Mouse (Mus musculus) adrenal gland, adult (tissue): ENCODE data around the gene Rwdd2a.
"Not testable (repeated sequence)": the region's sequence is repeated elsewhere in the genome, so short reads cannot be mapped to it uniquely, and the experiment has no call there.

Source experiments
- DNase-seq, 2 experiments: peaks; one replicate each; pipeline ENCODE4 v3.0.0; 2022 to 2023; ENCODE audit warnings: low spot score in 1 of 2; ENCODE audit not compliant: inconsistent age in 2 of 2

Rwdd2a gene

DNA sequence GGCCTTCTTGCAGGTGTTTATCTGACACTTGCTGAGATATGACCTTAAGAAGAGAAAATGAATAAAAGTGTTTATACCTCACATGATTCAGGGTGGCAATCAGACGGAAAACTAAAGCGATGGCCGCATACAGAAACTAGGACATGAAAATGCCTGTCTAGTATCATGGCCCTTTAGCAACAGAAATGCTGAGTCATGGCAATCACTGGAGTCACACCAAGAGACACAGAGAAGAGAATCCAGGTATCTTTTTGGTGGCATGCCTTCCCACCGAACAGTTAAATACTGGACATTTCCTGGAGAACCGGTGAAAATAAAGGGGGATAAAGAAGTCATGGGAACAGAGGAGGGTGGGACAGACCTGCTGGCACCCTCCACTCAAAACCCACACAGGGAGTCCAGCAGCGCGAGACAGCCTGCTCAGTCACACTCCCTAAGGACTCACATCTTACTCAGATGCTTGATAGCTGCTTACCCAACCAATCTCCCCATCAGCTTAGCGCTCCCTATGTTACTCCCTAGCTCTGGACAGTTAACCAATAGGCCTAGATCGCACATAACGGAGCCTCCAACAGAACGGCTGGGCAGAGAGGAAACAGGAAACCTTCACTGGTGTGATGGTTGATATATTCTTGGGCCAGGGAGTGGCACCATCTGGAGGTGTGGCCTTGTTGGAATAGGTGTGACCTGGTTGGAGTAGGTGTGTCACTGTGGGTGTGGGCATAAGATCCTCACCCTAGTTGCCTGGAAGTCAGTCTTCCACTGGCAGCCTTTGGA lies 15.4 kb downstream of the Rwdd2a start:
- DNase-seq, result no peak

DNA sequence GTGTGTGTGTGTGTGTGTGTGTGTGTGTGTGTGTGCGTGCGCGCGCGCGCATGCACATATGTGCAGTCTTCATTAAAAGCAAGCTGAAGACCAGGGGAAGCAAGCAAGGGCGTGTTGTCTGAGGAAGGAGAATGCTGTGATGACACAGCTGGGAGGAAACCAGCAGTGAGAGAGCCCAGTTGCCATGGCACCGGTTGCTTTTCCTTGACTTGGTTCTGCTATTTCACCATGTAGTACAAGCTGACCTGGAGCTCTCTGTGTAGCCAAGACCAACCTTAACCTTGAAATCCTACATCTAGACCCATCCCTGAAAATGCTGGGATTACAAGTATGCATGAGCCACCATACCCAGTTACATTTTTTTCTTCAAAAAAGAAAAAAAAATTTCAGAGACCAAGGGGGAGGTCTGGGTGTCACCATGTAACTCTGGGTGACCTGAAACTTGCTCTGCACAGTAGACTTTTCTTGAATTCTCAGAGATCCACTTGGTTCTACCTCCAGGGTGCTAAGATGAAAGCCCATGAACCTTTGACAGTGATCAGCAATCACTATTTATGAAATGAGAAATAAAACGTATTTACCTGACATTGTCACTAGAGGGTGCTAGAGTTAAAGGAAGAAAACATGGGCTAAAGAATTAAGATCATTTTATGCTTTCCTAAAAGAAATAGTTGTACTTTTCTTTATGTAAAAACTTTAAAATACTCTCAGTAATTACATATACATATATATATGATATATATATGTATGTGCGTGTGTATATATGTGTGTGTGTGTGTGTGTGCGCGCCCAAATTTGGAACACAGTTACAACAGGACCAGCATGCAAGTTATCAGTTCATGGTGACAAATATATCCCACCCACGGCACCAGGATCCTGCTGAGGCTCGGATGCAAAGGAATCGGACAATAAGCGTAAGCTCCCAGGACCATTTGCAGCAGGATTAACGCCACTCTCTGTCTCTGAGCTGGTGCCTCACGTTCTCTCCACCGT lies 21.2 kb downstream of the Rwdd2a start:
- DNase-seq, result peak in 1 of 2 experiments; percentile 71

DNA sequence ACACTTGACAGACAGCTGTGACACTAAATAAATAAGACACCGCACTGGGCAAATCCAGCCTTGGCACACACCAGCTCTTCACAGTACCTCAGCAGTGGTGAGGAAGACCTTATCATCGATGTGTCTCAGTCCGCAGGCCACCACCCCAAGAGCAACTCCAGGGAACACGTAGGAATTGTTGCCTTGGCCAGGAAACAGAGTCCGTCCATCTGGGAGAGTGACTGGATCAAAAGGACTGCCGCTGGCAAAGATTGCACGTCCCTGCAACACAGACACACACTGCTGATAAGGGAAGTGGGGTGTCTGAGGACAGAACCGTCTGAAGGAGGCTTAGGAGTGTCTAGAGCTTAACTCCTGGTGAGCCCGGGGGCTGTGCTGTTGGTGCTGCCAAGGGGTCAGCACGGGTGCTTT lies 22.6 kb downstream of the Rwdd2a start:
- DNase-seq, result not testable (repeated sequence)

DNA sequence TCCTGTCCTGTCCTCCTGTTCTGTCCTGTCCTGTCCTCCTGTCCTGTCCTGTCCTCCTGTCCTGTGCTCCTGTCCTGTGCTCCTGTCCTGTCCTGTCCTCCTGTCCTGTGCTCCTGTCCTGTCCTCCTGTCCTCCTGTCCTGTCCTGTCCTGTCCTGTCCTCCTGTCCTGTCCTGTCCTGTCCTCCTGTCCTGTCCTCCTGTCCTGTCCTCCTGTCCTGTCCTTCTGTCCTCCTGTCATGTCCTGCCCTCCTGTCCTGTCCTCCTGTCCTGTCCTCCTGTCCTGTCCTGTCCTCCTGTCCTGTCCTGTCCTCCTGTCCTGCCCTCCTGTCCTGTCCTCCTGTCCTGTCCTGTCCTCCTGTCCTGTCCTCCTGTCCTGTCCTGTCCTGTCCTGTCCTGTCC lies 25.2 kb downstream of the Rwdd2a start:
- not testable (repeated sequence) for DNase-seq

DNA sequence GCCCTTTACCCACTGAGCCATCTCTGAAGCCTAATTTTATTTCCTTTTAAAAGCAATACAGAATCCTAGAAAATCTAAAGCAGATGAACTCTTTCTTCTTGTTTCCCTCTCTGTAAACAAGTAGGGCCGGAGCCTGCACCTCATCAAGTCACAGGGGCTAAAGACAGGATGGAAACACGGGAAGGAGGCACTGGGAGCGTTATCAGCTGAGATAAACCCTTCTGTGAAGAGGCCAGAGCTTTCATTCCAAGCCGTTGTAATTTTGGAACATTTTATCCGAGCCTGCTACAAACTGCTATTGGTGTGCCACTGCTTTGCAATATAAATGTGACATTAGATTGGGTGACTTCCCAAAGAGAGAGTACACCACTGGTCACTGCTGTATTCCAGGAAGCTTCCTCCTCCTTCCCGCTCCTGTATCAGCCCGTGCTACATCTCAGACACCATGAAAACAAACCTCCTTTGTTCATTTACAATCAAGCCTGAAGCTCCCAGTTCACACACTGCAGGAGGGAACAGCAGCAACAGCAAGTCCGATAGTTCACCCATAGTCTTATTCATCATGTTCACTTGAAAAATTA lies 28.0 kb downstream of the Rwdd2a start:
- no peak for DNase-seq

DNA sequence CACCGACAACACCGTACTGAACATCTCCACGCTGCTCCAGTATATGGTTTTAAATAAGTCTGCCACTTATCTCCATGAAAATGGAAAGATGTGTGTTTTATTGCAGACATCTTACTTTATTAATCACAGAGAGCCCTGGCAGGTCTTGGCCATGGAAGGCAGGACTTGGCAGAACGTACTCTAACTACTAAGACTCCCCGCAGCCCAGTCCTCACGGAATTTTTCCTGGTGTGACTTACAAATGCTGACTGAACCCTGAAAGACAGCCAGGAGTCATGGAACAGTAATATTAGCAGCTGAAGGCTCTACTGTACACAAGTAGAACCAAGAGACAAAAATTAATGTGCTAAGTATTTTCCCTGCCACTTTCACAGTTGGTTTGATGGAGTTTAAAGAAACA lies 34.0 kb downstream of the Rwdd2a start:
- DNase-seq, result no peak

DNA sequence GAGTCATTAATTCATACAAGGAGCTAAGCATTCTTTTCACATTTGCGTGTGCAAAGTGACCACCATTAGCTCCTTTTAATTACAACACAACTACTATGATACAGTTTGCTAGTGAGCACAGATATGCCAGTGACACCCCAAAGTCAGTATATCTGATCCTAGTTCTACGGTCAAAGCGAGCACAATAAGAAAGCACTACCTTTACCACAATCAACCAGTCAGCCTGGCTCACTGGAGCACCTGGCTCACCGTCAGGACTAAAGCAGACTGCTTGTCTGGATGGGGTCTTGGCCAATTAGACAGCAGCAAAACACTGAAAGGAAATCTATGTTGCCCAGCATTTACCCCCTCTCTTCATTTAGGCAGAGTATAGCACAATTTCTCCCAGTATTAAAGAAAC lies 40.3 kb downstream of the Rwdd2a start:
- peak in 1 of 2 experiments; percentile 70 for DNase-seq

DNA sequence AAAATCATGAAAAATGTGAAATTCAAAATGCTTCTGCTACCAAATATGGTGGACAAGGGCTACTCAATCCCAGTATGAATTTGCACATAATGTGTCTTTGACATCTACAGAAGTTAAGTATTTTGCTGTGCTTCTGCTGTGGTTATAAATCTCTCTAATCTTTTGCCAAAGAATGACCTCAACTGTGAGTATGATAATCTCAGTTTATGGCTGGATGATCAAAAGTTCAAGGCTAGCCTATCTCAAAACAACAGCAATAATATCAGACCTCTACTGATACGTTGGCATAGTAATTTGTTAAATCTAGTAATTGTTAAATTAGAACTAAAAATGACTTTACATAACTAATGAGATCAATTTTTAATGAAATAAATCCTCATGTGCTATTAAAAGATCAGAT lies 44.0 kb downstream of the Rwdd2a start:
- DNase-seq, result peak in 1 of 2 experiments; percentile 76

DNA sequence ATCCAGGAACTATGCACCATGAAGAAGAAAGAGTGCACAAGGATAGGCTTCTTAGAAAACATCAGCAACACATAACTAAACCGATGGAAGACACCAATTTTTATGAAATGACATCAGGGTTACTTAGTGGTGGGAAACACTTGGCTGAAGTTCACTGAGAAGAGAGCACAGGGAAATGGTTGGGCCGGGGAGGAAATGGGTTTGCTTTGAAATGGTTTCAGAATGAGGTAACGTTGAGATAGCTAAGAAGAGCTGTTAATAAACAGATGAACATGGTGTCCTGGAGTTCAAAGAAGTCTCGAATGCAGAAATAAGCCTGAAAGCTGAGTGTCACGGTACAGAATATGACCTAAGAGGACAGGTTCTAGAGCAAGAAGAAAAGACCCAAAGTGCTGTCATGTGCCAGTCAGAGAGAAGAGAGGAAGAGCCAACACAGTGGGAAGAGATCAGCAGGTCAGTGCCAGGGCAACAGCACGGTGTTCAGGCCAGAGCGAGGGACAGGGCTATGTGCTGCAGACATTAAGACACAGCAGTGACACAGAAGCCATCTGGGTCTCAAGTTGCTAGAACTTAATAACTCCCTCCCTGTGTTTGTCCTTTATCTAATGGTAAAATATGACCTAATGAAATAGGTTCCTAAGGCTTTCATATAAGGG lies 46.2 kb downstream of the Rwdd2a start:
- DNase-seq, result no peak

DNA sequence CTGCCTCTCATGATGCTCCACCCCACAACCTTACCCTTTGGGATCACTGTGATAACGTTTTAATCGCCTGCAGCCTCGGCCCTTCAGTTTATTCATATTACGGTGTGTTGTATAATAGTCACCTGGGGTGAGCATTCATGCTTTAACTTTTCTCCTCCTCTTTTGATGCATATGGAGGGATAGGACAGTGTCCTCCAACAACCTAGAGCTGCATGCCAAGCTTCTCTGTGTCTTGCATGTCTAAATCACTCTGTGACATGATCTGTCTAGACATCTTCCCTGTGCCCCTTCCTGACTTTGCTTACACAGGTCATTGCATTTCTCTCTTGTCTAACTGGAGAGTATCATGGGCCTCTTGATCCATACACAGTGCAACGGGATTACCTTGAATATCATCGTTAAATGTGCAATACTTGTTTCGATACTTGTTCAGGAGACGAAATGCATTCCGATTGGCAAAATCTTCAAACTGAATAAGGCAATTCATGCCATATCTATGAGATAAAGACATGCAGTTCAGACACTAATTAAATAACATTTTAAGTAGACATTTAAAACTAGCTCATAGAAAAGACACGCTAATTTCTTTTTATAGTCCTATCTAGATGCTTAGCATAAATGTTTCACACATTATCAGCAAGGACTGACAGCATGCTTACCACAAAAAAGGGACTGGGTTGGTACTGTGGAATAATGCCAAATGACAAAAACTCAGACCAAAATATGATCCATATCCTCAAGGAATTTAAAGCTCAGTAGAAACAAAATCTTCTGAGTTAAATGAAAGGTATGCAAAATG lies 47.7 kb downstream of the Rwdd2a start:
- no peak for DNase-seq

DNA sequence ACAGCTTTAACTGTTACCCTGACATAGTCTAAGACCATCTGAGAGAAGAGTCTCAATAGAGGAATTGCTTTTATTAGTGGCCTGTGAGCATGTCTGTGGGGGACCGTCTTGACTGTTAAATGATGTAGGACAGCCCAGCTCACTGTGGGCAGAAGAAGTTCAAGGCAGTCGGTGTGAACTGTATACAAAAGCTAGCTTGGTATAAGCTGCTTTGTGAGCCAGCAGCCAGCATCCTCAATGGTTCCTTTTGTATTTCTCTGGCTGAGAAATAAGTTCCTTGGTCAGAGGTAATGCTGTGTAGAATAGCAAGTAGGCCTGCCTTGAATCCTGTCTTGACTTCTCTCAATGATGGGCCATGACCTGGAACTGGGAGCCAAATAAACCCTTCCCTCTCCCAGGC lies 50.3 kb downstream of the Rwdd2a start:
- DNase-seq, result no peak

DNA sequence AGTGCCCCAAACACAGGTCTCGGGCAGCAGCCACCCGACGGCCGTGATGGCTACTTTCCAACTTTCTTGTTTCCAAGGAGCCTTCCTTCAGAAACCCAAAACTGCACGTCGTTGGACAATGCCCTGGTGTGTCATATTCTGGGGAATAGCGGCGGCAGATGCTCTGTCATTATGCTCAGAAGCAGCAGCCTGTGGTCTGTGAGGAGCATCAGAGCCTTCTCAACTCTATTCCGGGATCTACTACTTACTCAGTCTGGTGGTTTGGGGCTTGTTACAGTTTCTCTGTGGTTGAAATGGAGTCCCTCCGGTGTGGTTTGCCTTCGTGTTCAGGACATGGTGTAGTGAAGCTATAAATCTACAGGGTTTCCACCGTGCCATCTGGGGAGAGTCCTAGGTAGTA lies 52.2 kb downstream of the Rwdd2a start:
- DNase-seq, result no peak
